Mouse (Mus musculus) CH12.LX (cell line): ENCODE data around the gene Nfia. TPM values are rescaled to one million over a fixed set of nuclear protein-coding genes. Genes with fewer than 3 reads are reported as not detected.

Experiments
- DNase-seq: peaks from one replicate; pipeline ENCODE4 v3.0.0-alpha.2; 2013; ENCODE audit errors: extremely low read depth
- H3K27ac ChIP-seq: 2 replicates; pipeline ENCODE4 v1.5.1; 2012; ENCODE audit warnings: low read depth, mild to moderate bottlenecking, control low read depth, moderate library complexity; ENCODE audit not compliant: insufficient read depth
- H3K27me3 ChIP-seq: replicated peaks from 2 replicates; pipeline ENCODE3; 2012; ENCODE audit warnings: inconsistent platforms
- H3K36me3 ChIP-seq, 2 experiments: replicated peaks in 1 of 2; 2 replicates each; pipeline versions ENCODE3 to v1.6.1; 2012; ENCODE audit warnings: inconsistent platforms in 1 of 2, low read length in 1 of 2, mild to moderate bottlenecking in 1 of 2, mixed read lengths in 1 of 2, moderate library complexity in 1 of 2; ENCODE audit not compliant: control insufficient read depth in 1 of 2, insufficient read depth in 1 of 2
- H3K4me1 ChIP-seq, 2 experiments: 2 replicates each; pipeline ENCODE4 v1.6.1; 2012; ENCODE audit warnings: inconsistent platforms in 1 of 2, moderate library complexity in 1 of 2; ENCODE audit not compliant: insufficient read depth in 2 of 2, control insufficient read depth in 1 of 2
- H3K4me2 ChIP-seq: 2 replicates; pipeline ENCODE4 v1.6.1; 2012; ENCODE audit warnings: low read depth, mild to moderate bottlenecking, control low read depth; ENCODE audit not compliant: poor library complexity, insufficient read depth, severe bottlenecking
- H3K4me3 ChIP-seq, 3 experiments: fragments of 150-350 bp in 1 of 3; sonication (generic) in 1 of 3; replicated peaks in 1 of 3; 2 replicates each; pipeline versions ENCODE3 to v1.5.1; 2011 to 2012; ENCODE audit warnings: low read depth in 2 of 3, low read length in 2 of 3, mild to moderate bottlenecking in 2 of 3, moderate library complexity in 2 of 3, control low read depth in 1 of 3, improper control_type of control experiment in 1 of 3, inconsistent platforms in 1 of 3, mixed read lengths in 1 of 3; ENCODE audit not compliant: poor library complexity in 1 of 3
- H3K79me2 ChIP-seq: replicated peaks from 2 replicates; pipeline ENCODE4 v1.6.1; 2012; ENCODE audit warnings: mild to moderate bottlenecking, moderate library complexity; ENCODE audit not compliant: control insufficient read depth, poor library complexity, insufficient read depth, severe bottlenecking; ENCODE audit errors: extremely low read depth
- H3K9ac ChIP-seq: 2 replicates; pipeline ENCODE4 v1.6.1; 2012; ENCODE audit warnings: low read depth, mild to moderate bottlenecking, control low read depth, moderate library complexity; ENCODE audit not compliant: insufficient read depth
- H3K9me3 ChIP-seq: replicated peaks from 2 replicates; pipeline ENCODE3; 2012; ENCODE audit warnings: low read length, inconsistent platforms, mixed read lengths
- BHLHE40 ChIP-seq: IDR thresholded peaks from 2 replicates; pipeline ENCODE4 v1.6.1; 2011; ENCODE audit warnings: mild to moderate bottlenecking, low read depth, low read length, improper control_type of control experiment
- CHD2 ChIP-seq: IDR thresholded peaks from 2 replicates; pipeline ENCODE4 v1.6.1; 2011; ENCODE audit warnings: low read length, improper control_type of control experiment
- CTCF ChIP-seq, 2 experiments: IDR thresholded peaks in 1 of 2; conservative IDR thresholded peaks in 1 of 2; 2 replicates each; pipeline ENCODE4 v1.5.1; 2011 to 2012; ENCODE audit warnings: low read depth in 2 of 2, low read length in 2 of 2, improper control_type of control experiment in 1 of 2, inconsistent platforms in 1 of 2, mild to moderate bottlenecking in 1 of 2, moderate library complexity in 1 of 2
- ELF1 ChIP-seq: IDR thresholded peaks from 2 replicates; pipeline ENCODE4 v1.6.1; 2014; ENCODE audit warnings: low read depth, mild to moderate bottlenecking, inconsistent platforms, low read length, improper control_type of control experiment
- EP300 ChIP-seq: IDR thresholded peaks from 2 replicates; pipeline ENCODE4 v1.6.1; 2011; ENCODE audit warnings: low read length, improper control_type of control experiment
- GABPA ChIP-seq: IDR thresholded peaks from 2 replicates; pipeline ENCODE4 v1.6.1; 2012; ENCODE audit warnings: low read depth, low read length, improper control_type of control experiment, inconsistent platforms; ENCODE audit not compliant: insufficient replicate concordance
- HCFC1 ChIP-seq: IDR thresholded peaks from 2 replicates; pipeline ENCODE4 v1.6.1; 2012; ENCODE audit warnings: low read depth, mild to moderate bottlenecking, inconsistent platforms, low read length, improper control_type of control experiment
- IRF4 ChIP-seq: IDR thresholded peaks from 2 replicates; pipeline ENCODE4 v1.6.1; 2014; ENCODE audit warnings: low read depth, mild to moderate bottlenecking, inconsistent platforms, low read length, improper control_type of control experiment
- JUN ChIP-seq: IDR thresholded peaks from 2 replicates; pipeline ENCODE4 v1.6.1; 2011; ENCODE audit warnings: low read depth, mild to moderate bottlenecking, low read length, improper control_type of control experiment, moderate library complexity; ENCODE audit not compliant: insufficient read depth
- KAT2A ChIP-seq: IDR thresholded peaks from 2 replicates; pipeline ENCODE4 v1.6.1; 2012; ENCODE audit warnings: low read length, improper control_type of control experiment, inconsistent platforms; ENCODE audit not compliant: insufficient replicate concordance
- MAFK ChIP-seq: IDR thresholded peaks from 2 replicates; pipeline ENCODE4 v1.6.1; 2011; ENCODE audit warnings: low read length, improper control_type of control experiment; ENCODE audit not compliant: insufficient replicate concordance
- MAZ ChIP-seq: IDR thresholded peaks from 2 replicates; pipeline ENCODE4 v1.6.1; 2012; ENCODE audit warnings: low read depth, mild to moderate bottlenecking, inconsistent platforms, low read length, improper control_type of control experiment, moderate library complexity
- MEF2A ChIP-seq: IDR thresholded peaks from 2 replicates; pipeline ENCODE4 v1.6.1; 2014; ENCODE audit warnings: low read depth, mild to moderate bottlenecking, inconsistent platforms, low read length, improper control_type of control experiment, borderline replicate concordance
- MXI1 ChIP-seq: IDR thresholded peaks from 2 replicates; pipeline ENCODE4 v1.6.1; 2011; ENCODE audit warnings: mild to moderate bottlenecking, low read depth, low read length, improper control_type of control experiment
- MYC ChIP-seq: IDR thresholded peaks from 2 replicates; pipeline ENCODE4 v1.6.1; 2011; ENCODE audit warnings: low read depth, mild to moderate bottlenecking, improper control_type of control experiment, low read length
- NRF1 ChIP-seq: IDR thresholded peaks from 2 replicates; pipeline ENCODE4 v1.6.1; 2014; ENCODE audit warnings: low read depth, mild to moderate bottlenecking, inconsistent platforms, low read length, improper control_type of control experiment, moderate library complexity
- PAX5 ChIP-seq: IDR thresholded peaks from 2 replicates; pipeline ENCODE4 v1.6.1; 2012; ENCODE audit warnings: low read length, inconsistent platforms, mixed read lengths
- POLR2A ChIP-seq: IDR thresholded peaks from 2 replicates; pipeline ENCODE4 v1.6.1; 2011; ENCODE audit warnings: low read depth, mild to moderate bottlenecking, improper control_type of control experiment, low read length
- RCOR1 ChIP-seq: conservative IDR thresholded peaks from 2 replicates; pipeline ENCODE4 v1.6.1; 2012; ENCODE audit warnings: low read depth, mild to moderate bottlenecking, inconsistent platforms, low read length, improper control_type of control experiment
- SIN3A ChIP-seq: IDR thresholded peaks from 2 replicates; pipeline ENCODE4 v1.6.1; 2012; ENCODE audit warnings: low read length, improper control_type of control experiment, inconsistent platforms
- TBP ChIP-seq: conservative IDR thresholded peaks from 2 replicates; pipeline ENCODE4 v1.6.1; 2011; ENCODE audit warnings: low read depth, low read length, improper control_type of control experiment
- TCF12 ChIP-seq: IDR thresholded peaks from 2 replicates; pipeline ENCODE4 v1.6.1; 2014; ENCODE audit warnings: low read depth, mild to moderate bottlenecking, inconsistent platforms, low read length, improper control_type of control experiment
- USF2 ChIP-seq: conservative IDR thresholded peaks from 2 replicates; pipeline ENCODE4 v1.6.1; 2011; ENCODE audit warnings: low read depth, low read length, improper control_type of control experiment
- ZC3H11A ChIP-seq: IDR thresholded peaks from 2 replicates; pipeline ENCODE4 v1.6.1; 2012; ENCODE audit warnings: low read depth, mild to moderate bottlenecking, inconsistent platforms, low read length, improper control_type of control experiment
- ZMIZ1 ChIP-seq: IDR thresholded peaks from 2 replicates; pipeline ENCODE4 v1.6.1; 2012; ENCODE audit warnings: low read depth, mild to moderate bottlenecking, inconsistent platforms, low read length, improper control_type of control experiment
- ZNF384 ChIP-seq: IDR thresholded peaks from 2 replicates; pipeline ENCODE4 v1.6.1; 2012; ENCODE audit warnings: low read depth, low read length, improper control_type of control experiment, inconsistent platforms
- dilution Hi-C: fragments of 300-500 bp; cut with MboI; formaldehyde crosslinking; loops from 2 replicates; pipeline ENCODE4 v1.14.3; 2020; ENCODE audit warnings: low sequenced_read_pairs; ENCODE audit not compliant: extremely low pct_unique_long_range_greater_than_20kb, extremely low pct_ligation_motif_present
- in situ Hi-C: fragments of 300-500 bp; cut with MboI; formaldehyde crosslinking; loops from 3 replicates; pipeline ENCODE4 v1.14.3; 2019; ENCODE audit warnings: low sequenced_read_pairs, low pct_ligation_motif_present, low pct_unique_long_range_greater_than_20kb, mixed read lengths
- polyA plus RNA-seq: library from polyadenylated mRNA; unstranded; fragments of >175 nt; gene quantifications from 2 replicates; pipeline ENCODE4 v1.2.1, GENCODE M21; 2012; ENCODE audit warnings: low read depth; ENCODE audit not compliant: insufficient read length
- total RNA-seq, 2 experiments: library from RNA; depleted of rRNA; stranded (reverse); fragments of 300-350 nt in 1 of 2; fragments of >200 nt in 1 of 2; gene quantifications; 2 replicates each; pipeline ENCODE4 v1.2.3; 2012 to 2014

The Nfia gene
- total and polyA plus RNA-seq, 3 experiments = not detected

DNA sequence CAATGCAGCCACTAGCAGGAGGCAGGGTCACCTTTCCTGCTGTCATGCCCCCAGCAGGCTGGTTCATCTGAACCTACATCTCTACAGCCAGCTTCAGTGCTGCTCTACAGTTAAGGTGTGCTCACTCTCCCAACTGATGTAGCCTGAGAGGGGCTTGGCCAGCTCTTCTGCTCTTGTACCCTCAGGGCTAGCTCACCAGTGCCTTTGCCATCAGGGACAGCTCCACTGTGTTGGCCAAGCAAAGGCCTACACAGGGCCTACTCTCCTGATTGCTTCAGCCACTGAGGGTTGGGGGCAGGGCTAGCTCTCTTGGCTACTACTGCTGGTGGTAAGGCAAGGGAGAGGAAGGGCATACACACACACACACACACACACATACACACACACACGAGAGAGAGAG is 2.7 kb upstream of the Nfia start:
- Histone ChIP-seq H3K27me3 (no peaks in the 10 kb centered on the region), H3K4me3 (no peak overlapping the region), H3K36me3 (no peaks in the 10 kb centered on the region), H3K9ac (no peak overlapping the region), H3K27ac (no peak overlapping the region), H3K79me2 (no peaks in the 10 kb centered on the region), H3K4me1 (no peaks in the 10 kb centered on the region), H3K4me2 (no peak overlapping the region), H3K9me3 (peaks cover 67% of the 10 kb centered on the region)
- in situ Hi-C loops (no loop called here), dilution Hi-C loops (no loop called here)
- TF ChIP-seq MYC (no peak), MAZ (no peak), POLR2A (no peak), EP300 (no peak), MAFK (no peak), NRF1 (no peak), SIN3A (no peak), MEF2A (no peak), BHLHE40 (no peak), KAT2A (no peak), PAX5 (no peak), HCFC1 (no peak), MXI1 (no peak), ZMIZ1 (no peak), JUN (no peak), ZNF384 (no peak), GABPA (no peak), USF2 (no peak)
- no peak for DNase-seq

DNA sequence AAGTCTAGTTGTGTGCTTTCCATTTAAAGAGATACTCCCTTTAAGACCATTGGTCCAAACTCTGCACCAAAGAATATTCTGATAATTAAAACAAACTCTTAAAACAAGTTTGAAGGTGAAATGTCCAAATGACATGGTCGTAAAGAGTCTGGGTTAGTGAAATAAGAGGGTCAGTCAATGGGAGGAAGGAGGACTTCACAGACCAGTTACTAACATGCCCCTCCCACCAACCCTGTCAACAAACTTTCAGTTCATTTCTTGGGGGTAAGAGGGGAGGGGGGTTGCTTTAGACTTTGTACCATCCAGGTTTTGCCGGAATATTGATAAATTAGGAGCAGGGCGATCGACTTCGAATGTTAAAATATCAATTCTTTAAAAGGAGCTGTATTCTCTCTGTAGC is 1.1 kb upstream of the Nfia start:
- no peak overlapping the region for H3K4me3 ChIP-seq
- dilution Hi-C loops = no loop called here

More for the DNA sequence above, 1.1 kb upstream of the Nfia start:
- Histone ChIP-seq H3K4me2 (no peak overlapping the region), H3K79me2 (no peaks in the 10 kb centered on the region), H3K36me3 (no peaks in the 10 kb centered on the region), H3K27ac (no peak overlapping the region), H3K27me3 (no peaks in the 10 kb centered on the region), H3K9me3 (peaks cover 60% of the 10 kb centered on the region), H3K9ac (no peak overlapping the region), H3K4me1 (no peaks in the 10 kb centered on the region)
- TF ChIP-seq RCOR1 (no peak), ELF1 (no peak), TCF12 (no peak), ZC3H11A (no peak), BHLHE40 (no peak), CTCF (conservative IDR thresholded peaks at IDR 0.05 in 1 of 2, IDR thresholded peaks at IDR 0.05 in 1 of 2; ENCODE audit: low read depth in 2 of 2, low read length in 2 of 2) (no peak), USF2 (no peak), CHD2 (no peak), SIN3A (no peak), IRF4 (no peak), TBP (no peak), JUN (no peak), MAFK (no peak)
- in situ Hi-C loops = no loop called here
- DNase-seq = no peak
